Mouse (Mus musculus) CH12F3 (cell line): ENCODE measurements at regions not wholly inside any gene's neighbourhood (a gene's known extent, or its start where the extent isn't known, plus 50 kb on each side); places are given as distances from the start of the nearest gene placed in this dataset.

Experiments
- in situ Hi-C: fragments of 300-500 bp; cut with MboI; formaldehyde crosslinking; loops from 2 replicates; pipeline ENCODE4 v1.14.3; 2020; ENCODE audit warnings: low sequenced_read_pairs

- in situ Hi-C loops: no loop called here
These were observed 58.9 kb upstream of the Bcl9 start for GRCm38 (mm10) chr3:97356647-97357046.

GRCm38 (mm10) chr3:97355466-97355865 lies 57.7 kb upstream of the Bcl9 start:
- in situ Hi-C loops: no loop called here

- in situ Hi-C loops: no loop called here
These were observed 56.1 kb upstream of the Bcl9 start for GRCm38 (mm10) chr3:97353803-97354202.

GRCm38 (mm10) chr3:97352031-97352430 lies 54.3 kb upstream of the Bcl9 start:
- in situ Hi-C loops: no loop called here

GRCm38 (mm10) chr3:97349395-97349794 lies 51.7 kb upstream of the Bcl9 start:
- in situ Hi-C loops: loop anchor here (25.0 kb wide), 2 partner anchors 262 to 412 kb away; partner anchors contain the start of gene Gja8
